Comparison of ENCODE assay signal across 12 mouse cellular contexts in the genomic region with DNA sequence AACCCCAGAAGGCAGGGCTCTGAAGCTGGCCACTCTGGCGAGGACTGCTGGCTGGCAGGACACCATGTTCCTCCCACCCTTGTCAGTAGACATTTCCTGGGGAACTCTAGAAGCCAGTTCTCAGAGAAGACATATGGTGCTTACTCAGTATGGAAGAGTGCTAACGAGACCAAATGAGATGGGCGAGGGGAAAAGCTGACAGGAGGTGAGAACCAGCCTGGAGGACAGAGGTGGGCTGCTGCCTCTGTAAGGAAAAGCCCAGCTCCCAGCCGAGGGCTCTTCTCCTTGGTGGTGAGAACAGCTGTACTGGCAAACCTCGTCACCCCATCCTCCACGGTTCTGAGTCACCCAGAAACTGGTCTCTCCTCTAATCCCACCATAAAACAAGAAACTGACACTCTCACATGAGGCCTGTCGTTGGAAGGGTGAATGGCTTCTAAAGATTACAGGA.
DNase-seq lines count a peak whose midpoint lies in the region; ATAC-seq lines count a peak whose summit lies in the region.
"Had no signal": no experiment of that assay in that cellular context is flagged by ENCODE, and none has a peak within 500 bp of the region (broad histone marks: within the 10 kb centered on the region; RNA-seq: fewer than 3 reads in every experiment).

No protein-coding gene starts in this region.

- H3K4me2 ChIP-seq in forebrain, embryonic 15.5 days (replicated peaks) = no peak overlapping the region
- no peak overlapping the region for H3K4me2 ChIP-seq in heart, embryonic 12.5 days
- H3K4me2 ChIP-seq in hindbrain, embryonic 13.5 days = no peak overlapping the region
- H3K4me2 ChIP-seq: hindbrain, embryonic 15.5 days; limb, embryonic 13.5 days had no signal

- no peak overlapping the region for H3K4me3 ChIP-seq in forebrain, embryonic 15.5 days
- H3K4me3 ChIP-seq in heart, embryonic 12.5 days = no peak overlapping the region
- H3K4me3 ChIP-seq in hindbrain, embryonic 13.5 days = no peak overlapping the region
- H3K4me3 ChIP-seq: erythroblast, embryonic 14.5 days; hindbrain, embryonic 15.5 days; limb, embryonic 13.5 days had no signal

- H3K27me3 ChIP-seq in forebrain, embryonic 15.5 days = no peaks in the 10 kb centered on the region
- H3K27me3 ChIP-seq in heart, embryonic 12.5 days (replicated peaks) = no peaks in the 10 kb centered on the region
- H3K27me3 ChIP-seq in hindbrain, embryonic 13.5 days = no peaks in the 10 kb centered on the region
- H3K27me3 ChIP-seq: hindbrain, embryonic 15.5 days; limb, embryonic 13.5 days had no signal

- intact Hi-C loops in left cerebral cortex, postnatal 4 days (cut with DNase I) = no loop called here

- no peaks in the 10 kb centered on the region for H3K9me3 ChIP-seq in forebrain, embryonic 15.5 days
- H3K9me3 ChIP-seq in heart, embryonic 12.5 days (replicated peaks) = no peaks in the 10 kb centered on the region
- H3K9me3 ChIP-seq in hindbrain, embryonic 13.5 days = no peaks in the 10 kb centered on the region
- H3K9me3 ChIP-seq: hindbrain, embryonic 15.5 days; limb, embryonic 13.5 days had no signal

- 46% methylated on average over 7 of the region's 7 CpGs for WGBS in forebrain, embryonic 15.5 days
- 49% methylated on average over 7 of the region's 7 CpGs for WGBS in heart, embryonic 12.5 days
- WGBS in hindbrain, embryonic 13.5 days = 78% methylated on average over 7 of the region's 7 CpGs

- H3K9ac ChIP-seq in forebrain, embryonic 15.5 days (replicated peaks) = no peak overlapping the region
- no peak overlapping the region for H3K9ac ChIP-seq in heart, embryonic 12.5 days
- no peak overlapping the region for H3K9ac ChIP-seq in hindbrain, embryonic 13.5 days
- H3K9ac ChIP-seq: hindbrain, embryonic 15.5 days; limb, embryonic 13.5 days had no signal

- peak overlapping the region; percentile 51 for H3K27ac ChIP-seq in forebrain, embryonic 15.5 days (replicated peaks)
- H3K27ac ChIP-seq in heart, embryonic 12.5 days (ENCODE audit: poor library complexity, severe bottlenecking) = peak overlapping the region; percentile 60; the same call in 1 of the 2 replicates
- H3K27ac ChIP-seq in hindbrain, embryonic 13.5 days = no peak overlapping the region; the same call in 1 of the 2 replicates
- H3K27ac ChIP-seq: hindbrain, embryonic 15.5 days; limb, embryonic 13.5 days had no signal

- DNase-seq in left cerebral cortex, adult 11 months (ENCODE audit: low spot score) = peak; percentile 60
- no peak for DNase-seq in left cerebral cortex, postnatal 4 days
- peak; percentile 64 to 66 for DNase-seq in right cerebral cortex, adult 2 months (ENCODE audit: low spot score in 2 of 2)
- DNase-seq in adrenal gland, postnatal 36 days = no peak
- no peak for DNase-seq in spleen, postnatal 36 days (ENCODE audit: low spot score in 2 of 2)

- peaks cover 37% of the 10 kb centered on the region for H3K4me1 ChIP-seq in forebrain, embryonic 15.5 days
- peaks cover 40% of the 10 kb centered on the region for H3K4me1 ChIP-seq in heart, embryonic 12.5 days (replicated peaks)
- H3K4me1 ChIP-seq in hindbrain, embryonic 13.5 days (replicated peaks) = peaks cover 26% of the 10 kb centered on the region

- peak; percentile 38; the same call in 1 of the 2 replicates for ATAC-seq in forebrain, embryonic 15.5 days (replicated peaks)
- ATAC-seq in heart, embryonic 12.5 days (ENCODE audit: insufficient number of reproducible peaks, low FRiP score) = 0 out of 2 replicates have a peak, but pooled peaks have one; percentile 3
- no peak for ATAC-seq in hindbrain, embryonic 13.5 days (ENCODE audit: low FRiP score)

- no peaks in the 10 kb centered on the region for H3K36me3 ChIP-seq in forebrain, embryonic 15.5 days
- no peaks in the 10 kb centered on the region for H3K36me3 ChIP-seq in heart, embryonic 12.5 days
- no peaks in the 10 kb centered on the region for H3K36me3 ChIP-seq in hindbrain, embryonic 13.5 days
- H3K36me3 ChIP-seq: G1E; hindbrain, embryonic 15.5 days; limb, embryonic 13.5 days had no signal

Comparison
In these comparisons a context has a peak if more than half of its experiments do, and no peak if none do; other contexts are left out.
1. DNase-seq: peak in left cerebral cortex, adult 11 months (single experiment) and right cerebral cortex, adult 2 months (2 of 2); none in left cerebral cortex, postnatal 4 days (single experiment), adrenal gland, postnatal 36 days (0 of 2) and spleen, postnatal 36 days (0 of 2).